8 mouse cellular contexts compared by ENCODE assay signal in the genomic region with DNA sequence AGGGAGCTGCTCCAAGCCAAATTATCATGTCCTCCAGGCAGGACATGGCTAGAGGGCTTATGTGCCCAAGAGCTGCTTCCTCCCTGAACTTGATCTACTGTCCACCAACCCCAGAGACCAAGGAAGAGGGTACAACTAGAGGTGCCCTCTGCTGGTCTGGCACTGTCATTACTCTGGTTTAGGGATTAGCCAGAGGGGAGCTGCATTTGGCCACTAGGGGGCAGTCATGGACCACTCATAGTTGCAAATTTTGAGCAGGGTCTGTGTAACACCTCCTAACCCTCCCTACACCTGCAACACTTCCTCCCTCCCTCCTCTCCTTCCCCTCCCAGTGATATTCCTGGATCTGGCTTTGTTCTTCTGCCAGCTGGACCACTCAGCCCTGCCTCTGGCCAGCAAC. TPM values are rescaled to one million over a fixed set of nuclear protein-coding genes. Genes with fewer than 3 reads are reported as not detected.
DNase-seq lines count a peak whose midpoint lies in the region.

No protein-coding gene starts in this region.

- no peaks in the 10 kb centered on the region for H3K9me3 ChIP-seq in midbrain, embryonic 10.5 days (replicated peaks)

- H3K4me1 ChIP-seq in midbrain, embryonic 10.5 days = peaks cover 31% of the 10 kb centered on the region

- intact Hi-C loops in left cerebral cortex, postnatal 10 days (cut with DNase I) = loop anchor here (5.0 kb wide), 1 partner anchor 210 kb away; no protein-coding TSS in a partner anchor

- H3K4me3 ChIP-seq in midbrain, embryonic 10.5 days = no peak overlapping the region

- peak; percentile 81 for DNase-seq in T-cell, adult 2 months (ENCODE audit: low spot score)
- DNase-seq in cerebellum, postnatal 10 days = peak; percentile 94 to 97
- peak; percentile 90 to 93 for DNase-seq in frontal cortex, postnatal 36 days (ENCODE audit: low spot score in 2 of 2)
- peak; percentile 93 for DNase-seq in induced T-regulatory cell, adult 2 months (ENCODE audit: low read depth)
- peak; percentile 83 to 89 for DNase-seq in left cerebral cortex, postnatal 10 days (ENCODE audit: extremely low spot score in 1 of 2, low spot score in 2 of 2)
- peak; percentile 88 for DNase-seq in midbrain, embryonic 10.5 days (ENCODE audit: low spot score)
- DNase-seq in right cerebral cortex, postnatal 36 days (ENCODE audit: low spot score in 2 of 2) = peak; percentile 74 to 76
- peak; percentile 74 to 89 for DNase-seq in urinary bladder, postnatal 4 days (ENCODE audit: low spot score in 2 of 2)

- H3K27me3 ChIP-seq in midbrain, embryonic 10.5 days (ENCODE audit: low read depth, poor library complexity, severe bottlenecking) = peaks cover 36% of the 10 kb centered on the region

- H3K27ac ChIP-seq in midbrain, embryonic 10.5 days (replicated peaks) = no peak overlapping the region

- H3K36me3 ChIP-seq in midbrain, embryonic 10.5 days = no peaks in the 10 kb centered on the region

RNA-seq across cellular contexts. Expression of gene Gm45837, which starts 2.1 kb away (rescaled TPM):
- 1 to 10 TPM; 1.1 to 1.8 TPM for total RNA-seq in left cerebral cortex, postnatal 10 days (2021)
- 3.0 TPM in 1 of 2 replicates, not detected in the other for polyA plus RNA-seq in midbrain, embryonic 10.5 days (2016; fragmentation: Nextera tagmentation; extraction: Ambion mirVana)

RNA-seq across cellular contexts. Expression of gene Pde2a, which starts 8.7 kb away (rescaled TPM):
- 100 to 1,000 TPM; 294 to 295 TPM for total RNA-seq in left cerebral cortex, postnatal 10 days (2021)
- polyA plus RNA-seq in midbrain, embryonic 10.5 days (2016; fragmentation: Nextera tagmentation; extraction: Ambion mirVana) = 11.9 and 13.4 TPM in 2 replicates
